Mouse (Mus musculus): ENCODE data around the gene Ankrd34a.

DNA sequence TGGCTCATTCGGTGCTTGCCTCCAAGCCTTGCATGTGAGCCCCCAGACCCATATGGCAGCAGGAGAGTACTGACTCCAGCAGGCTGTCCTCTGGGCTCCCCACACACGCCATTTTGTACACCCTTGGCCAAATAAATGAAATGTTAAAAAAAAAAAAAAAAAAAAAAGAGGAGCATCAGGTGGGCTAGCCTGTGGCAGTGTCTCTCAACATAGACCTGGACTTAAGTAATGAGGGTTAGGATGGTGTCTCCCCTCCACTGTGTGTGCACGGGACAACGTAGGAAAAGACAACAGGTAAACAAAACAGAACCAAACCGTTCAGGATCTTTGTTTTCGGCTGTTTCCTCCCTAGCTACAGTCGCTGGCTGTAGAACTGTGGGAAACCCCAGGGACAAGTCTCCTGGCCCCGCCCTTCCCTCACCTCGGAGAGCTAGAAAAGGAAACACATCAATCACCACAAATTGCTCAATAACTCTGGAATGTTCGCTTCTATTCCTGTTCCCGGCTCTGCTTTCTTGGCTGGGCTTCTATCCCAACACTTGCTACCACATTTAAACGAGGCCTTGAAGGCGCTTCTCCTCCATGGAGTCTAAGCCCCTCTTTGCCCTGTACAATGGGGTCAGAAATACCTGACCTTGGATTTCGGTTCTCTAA lies 20.3 kb upstream of the Ankrd34a start:
- TF ChIP-seq CTCF (IDR thresholded peaks at IDR 0.05; ENCODE audit: low read depth) (no peak), EP300 (optimal IDR thresholded peaks at IDR 0.05) (peak; percentile 37)

Measured in stomach, postnatal 0 days (tissue).